Mouse (Mus musculus) G1E (cell line): ENCODE data around the gene Gpd1l.

ENCODE experiments used
- CTCF ChIP-seq: IDR thresholded peaks from 2 replicates; pipeline ENCODE4 v1.5.1; 2012; ENCODE audit warnings: low read depth, low read length, inconsistent platforms, mixed read lengths
- GATA1 ChIP-seq: IDR thresholded peaks from 2 replicates; pipeline ENCODE4 v1.6.1; 2012; ENCODE audit warnings: borderline replicate concordance, low read length, inconsistent platforms, mixed read lengths
- POLR2AphosphoS5 ChIP-seq: IDR thresholded peaks from 2 replicates; pipeline ENCODE4 v1.6.1; 2012; ENCODE audit warnings: low read depth, low read length, inconsistent platforms; ENCODE audit not compliant: insufficient replicate concordance

DNA sequence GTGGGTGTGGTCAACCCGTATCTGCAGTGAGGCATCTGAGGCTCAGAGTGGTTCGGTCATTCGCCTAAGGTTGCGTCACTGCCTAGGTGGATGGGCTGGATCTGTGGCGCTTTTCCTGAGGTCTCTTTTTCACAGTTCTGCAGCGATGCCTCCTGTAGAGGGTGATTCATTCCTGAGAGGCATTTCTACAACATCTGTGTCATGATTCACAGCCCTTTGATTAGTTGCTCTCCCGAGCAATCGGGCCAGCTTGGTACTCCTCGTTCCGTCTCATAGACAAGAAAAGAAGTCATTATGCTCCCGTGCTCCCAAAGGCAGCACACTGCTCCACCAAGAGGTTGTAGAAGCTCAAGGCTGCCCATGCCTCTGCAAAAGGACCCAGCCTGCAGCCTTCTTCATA is 78.5 kb downstream of the Gpd1l start:
- TF ChIP-seq CTCF (no peak), GATA1 (no peak), POLR2AphosphoS5 (no peak)
